22 mouse cellular contexts compared by ENCODE assay signal in genomic region chr19:10661919-10662318, GRCm38 (mm10). TPM values are rescaled to one million over a fixed set of nuclear protein-coding genes. Genes with fewer than 3 reads are reported as not detected.
DNase-seq lines count a peak whose midpoint lies in the region; ATAC-seq lines count a peak whose summit lies in the region.
"Had no signal": no experiment of that assay in that cellular context is flagged by ENCODE, and none has a peak within 500 bp of the region (broad histone marks: within the 10 kb centered on the region; RNA-seq: fewer than 3 reads in every experiment).

No protein-coding gene starts in this region.

- WGBS in heart, embryonic 13.5 days, result 67% methylated on average over 2 of the region's 2 CpGs
- 90% methylated on average over 2 of the region's 2 CpGs for WGBS in hindbrain, embryonic 16.5 days

- ATAC-seq in heart, embryonic 13.5 days (ENCODE audit: extremely low read depth, insufficient number of reproducible peaks, low FRiP score, low TSS enrichment), result no peak
- peak; percentile 78 for ATAC-seq in megakaryocyte progenitor cell, adult 5-6 weeks (replicated peaks; ENCODE audit: poor library complexity)
- no peak for ATAC-seq in hindbrain, embryonic 16.5 days
- ATAC-seq: intestine, postnatal 0 days had no signal

- intact Hi-C loops in left cerebral cortex, postnatal 4 days (cut with DNase I), result no loop called here

- H3K27ac ChIP-seq in heart, embryonic 13.5 days (replicated peaks), result peak overlapping the region; percentile 33; the same call in 1 of the 2 replicates
- no peak overlapping the region for H3K27ac ChIP-seq in hindbrain, embryonic 16.5 days (ENCODE audit: low read depth, low read length)
- H3K27ac ChIP-seq: hindbrain, embryonic 14.5 days; limb, embryonic 15.5 days; midbrain, embryonic 10.5 days; stomach, postnatal 0 days had no signal

- no peaks in the 10 kb centered on the region for H3K36me3 ChIP-seq in heart, embryonic 13.5 days
- H3K36me3 ChIP-seq in hindbrain, embryonic 16.5 days (ENCODE audit: control insufficient read depth, insufficient read depth, low read length), result no peaks in the 10 kb centered on the region
- H3K36me3 ChIP-seq: limb, embryonic 15.5 days; midbrain, embryonic 10.5 days had no signal

- no peak overlapping the region for H3K4me3 ChIP-seq in heart, embryonic 13.5 days
- no peak overlapping the region for H3K4me3 ChIP-seq in hindbrain, embryonic 16.5 days (ENCODE audit: low read length)
- H3K4me3 ChIP-seq: limb, embryonic 15.5 days; midbrain, embryonic 10.5 days had no signal

- H3K27me3 ChIP-seq in heart, embryonic 13.5 days (replicated peaks), result no peaks in the 10 kb centered on the region; the same call in 1 of the 2 replicates
- H3K27me3 ChIP-seq in hindbrain, embryonic 16.5 days (replicated peaks; ENCODE audit: control insufficient read depth, insufficient read depth, low read length), result no peaks in the 10 kb centered on the region
- H3K27me3 ChIP-seq: limb, embryonic 15.5 days had no signal

- no peak overlapping the region; the same call in 1 of the 2 replicates for H3K4me2 ChIP-seq in heart, embryonic 13.5 days
- no peak overlapping the region for H3K4me2 ChIP-seq in hindbrain, embryonic 16.5 days (ENCODE audit: low read length)
- H3K4me2 ChIP-seq: hindbrain, embryonic 14.5 days; limb, embryonic 15.5 days had no signal

- no peak for DNase-seq in heart, adult 8-10 months (ENCODE audit: low spot score)
- peak; percentile 51 for DNase-seq in c-Kit-negative CD71-positive TER-119-positive erythroid progenitor cells, embryonic 14.5 days (ENCODE audit: low read depth, low spot score)
- DNase-seq in liver, result peak; percentile 72
- no peak for DNase-seq in left cerebral cortex, postnatal 4 days
- no peak for DNase-seq in urinary bladder, adult 2 months (ENCODE audit: low spot score)
- DNase-seq: cerebellum, adult 18-20 months; cerebellum, postnatal 36 days; gastrocnemius, postnatal 36 days; lung, postnatal 14 days had no signal

- H3K9ac ChIP-seq in heart, embryonic 13.5 days, result no peak overlapping the region
- no peak overlapping the region for H3K9ac ChIP-seq in hindbrain, embryonic 16.5 days (ENCODE audit: low read depth, low read length)
- H3K9ac ChIP-seq: hindbrain, embryonic 14.5 days; limb, embryonic 15.5 days had no signal

- no peaks in the 10 kb centered on the region for H3K9me3 ChIP-seq in heart, embryonic 13.5 days
- no peaks in the 10 kb centered on the region for H3K9me3 ChIP-seq in hindbrain, embryonic 16.5 days (ENCODE audit: control insufficient read depth, low read length)
- H3K9me3 ChIP-seq: limb, embryonic 15.5 days; midbrain, embryonic 10.5 days had no signal

- peaks cover 2% of the 10 kb centered on the region for H3K4me1 ChIP-seq in heart, embryonic 13.5 days
- H3K4me1 ChIP-seq in hindbrain, embryonic 16.5 days (ENCODE audit: control insufficient read depth, insufficient read depth, low read depth, low read length), result no peaks in the 10 kb centered on the region
- H3K4me1 ChIP-seq: limb, embryonic 15.5 days had no signal

RNA-seq across cellular contexts. Expression of gene Pga5, which starts 16.0 kb away (rescaled TPM):
- polyA plus RNA-seq in heart, embryonic 13.5 days (2015; fragmentation: Nextera tagmentation; extraction: Ambion mirVana), result not detected in 2 replicates
- not detected for total RNA-seq in heart, adult 8-10 months (2022)
- not detected in 2 replicates for total RNA-seq in megakaryocyte progenitor cell, adult 5-6 weeks (2015)
- not detected in 2 replicates for total RNA-seq in megakaryocyte progenitor cell, adult 5-6 weeks (2017)
- total RNA-seq in left cerebral cortex, postnatal 4 days (2021), result not detected
- 0.08 TPM in 1 of 2 replicates, not detected in the other for polyA plus RNA-seq in urinary bladder, adult 2 months (2012; rRNA removed)
- polyA plus RNA-seq in hindbrain, embryonic 16.5 days (2015; fragmentation: Nextera tagmentation; extraction: Ambion mirVana), result not detected in 2 replicates
- total RNA-seq: gastrocnemius, postnatal 36 days had no signal
- polyA plus RNA-seq: embryonic facial prominence, embryonic 11.5 days; heart, embryonic 16.5 days; hindbrain, embryonic 14.5 days; kidney, embryonic 16.5 days; limb, embryonic 15.5 days; midbrain, embryonic 10.5 days; neural tube, embryonic 11.5 days; spleen, adult 2 months had no signal

RNA-seq across cellular contexts. Expression of gene Vps37c, which starts 26.6 kb away (rescaled TPM):
- polyA plus RNA-seq in heart, embryonic 13.5 days (2015; fragmentation: Nextera tagmentation; extraction: Ambion mirVana), result 28.4 and 30.3 TPM in 2 replicates
- 10 to 100 TPM; 21.0 to 25.1 (median 23.0) TPM for total RNA-seq in heart, adult 8-10 months (2022)
- 17.6 and 21.0 TPM in 2 replicates for total RNA-seq in megakaryocyte progenitor cell, adult 5-6 weeks (2015)
- 14.7 and 15.2 TPM in 2 replicates for total RNA-seq in megakaryocyte progenitor cell, adult 5-6 weeks (2017)
- total RNA-seq in left cerebral cortex, postnatal 4 days (2021), result 10 to 100 TPM; 24.1 to 24.9 TPM
- 14.5 and 17.5 TPM in 2 replicates for polyA plus RNA-seq in urinary bladder, adult 2 months (2012; rRNA removed)
- polyA plus RNA-seq in hindbrain, embryonic 16.5 days (2015; fragmentation: Nextera tagmentation; extraction: Ambion mirVana), result 27.7 and 35.0 TPM in 2 replicates

RNA-seq across cellular contexts. Expression of gene Vwce, which starts 27.9 kb away (rescaled TPM):
- polyA plus RNA-seq in heart, embryonic 13.5 days (2015; fragmentation: Nextera tagmentation; extraction: Ambion mirVana), result 0.59 TPM in 2 replicates
- not detected for total RNA-seq in heart, adult 8-10 months (2022)
- total RNA-seq in megakaryocyte progenitor cell, adult 5-6 weeks (2015), result 0.10 TPM in 2 replicates
- 0.51 TPM in 1 of 2 replicates, not detected in the other for total RNA-seq in megakaryocyte progenitor cell, adult 5-6 weeks (2017)
- 1 to 10 TPM; 1.3 to 1.8 TPM for total RNA-seq in left cerebral cortex, postnatal 4 days (2021)
- polyA plus RNA-seq in urinary bladder, adult 2 months (2012; rRNA removed), result 0.07 and 0.12 TPM in 2 replicates
- 1.2 and 1.5 TPM in 2 replicates for polyA plus RNA-seq in hindbrain, embryonic 16.5 days (2015; fragmentation: Nextera tagmentation; extraction: Ambion mirVana)
- total RNA-seq: gastrocnemius, postnatal 36 days had no signal

RNA-seq across cellular contexts. Expression of gene Tkfc, which starts 56.5 kb away (rescaled TPM):
- 9.1 and 11.0 TPM in 2 replicates for polyA plus RNA-seq in heart, embryonic 13.5 days (2015; fragmentation: Nextera tagmentation; extraction: Ambion mirVana)
- 10 to 100 TPM in 2 of 4 experiments, 1 to 10 TPM in 2; 9.4 to 11.3 (median 10.2) TPM for total RNA-seq in heart, adult 8-10 months (2022)
- total RNA-seq in megakaryocyte progenitor cell, adult 5-6 weeks (2015), result 7.7 and 11.1 TPM in 2 replicates
- 5.5 and 5.9 TPM in 2 replicates for total RNA-seq in megakaryocyte progenitor cell, adult 5-6 weeks (2017)
- total RNA-seq in left cerebral cortex, postnatal 4 days (2021), result 10 to 100 TPM; 25.5 to 29.9 TPM
- polyA plus RNA-seq in urinary bladder, adult 2 months (2012; rRNA removed), result 11.1 and 11.9 TPM in 2 replicates
- 24.4 and 26.3 TPM in 2 replicates for polyA plus RNA-seq in hindbrain, embryonic 16.5 days (2015; fragmentation: Nextera tagmentation; extraction: Ambion mirVana)

RNA-seq across cellular contexts. Expression of gene Ddb1, which starts 56.8 kb away (rescaled TPM):
- polyA plus RNA-seq in heart, embryonic 13.5 days (2015; fragmentation: Nextera tagmentation; extraction: Ambion mirVana), result 252 and 255 TPM in 2 replicates
- total RNA-seq in heart, adult 8-10 months (2022), result 100 to 1,000 TPM; 132 to 146 (median 139) TPM
- total RNA-seq in megakaryocyte progenitor cell, adult 5-6 weeks (2015), result 102 and 114 TPM in 2 replicates
- 343 and 424 TPM in 2 replicates for total RNA-seq in megakaryocyte progenitor cell, adult 5-6 weeks (2017)
- total RNA-seq in left cerebral cortex, postnatal 4 days (2021), result 100 to 1,000 TPM; 249 TPM
- 149 and 160 TPM in 2 replicates for polyA plus RNA-seq in urinary bladder, adult 2 months (2012; rRNA removed)
- polyA plus RNA-seq in hindbrain, embryonic 16.5 days (2015; fragmentation: Nextera tagmentation; extraction: Ambion mirVana), result 203 and 237 TPM in 2 replicates

Comparison
In these comparisons a context has a peak if more than half of its experiments do, and no peak if none do; other contexts are left out.
1. DNase-seq: peak in c-Kit-negative CD71-positive TER-119-positive erythroid progenitor cells, embryonic 14.5 days (single experiment) and liver (single experiment); none in heart, adult 8-10 months (single experiment), left cerebral cortex, postnatal 4 days (single experiment) and urinary bladder, adult 2 months (single experiment).